Mouse (Mus musculus) bone marrow, adult 2 months (tissue): ENCODE results near the gene Fer1l4.

ENCODE experiments used
- CTCF ChIP-seq: fragments of 200-500 bp; IDR thresholded peaks from 2 replicates; pipeline ENCODE4 v1.5.1; 2011; ENCODE audit warnings: low read length, control low read depth; ENCODE audit not compliant: control insufficient read depth, insufficient read depth
- POLR2A ChIP-seq: fragments of 200-500 bp; IDR thresholded peaks from 2 replicates; pipeline ENCODE4 v1.6.1; 2011; ENCODE audit warnings: low read depth, mild to moderate bottlenecking, control low read depth, low read length, borderline replicate concordance; ENCODE audit not compliant: control insufficient read depth

DNA sequence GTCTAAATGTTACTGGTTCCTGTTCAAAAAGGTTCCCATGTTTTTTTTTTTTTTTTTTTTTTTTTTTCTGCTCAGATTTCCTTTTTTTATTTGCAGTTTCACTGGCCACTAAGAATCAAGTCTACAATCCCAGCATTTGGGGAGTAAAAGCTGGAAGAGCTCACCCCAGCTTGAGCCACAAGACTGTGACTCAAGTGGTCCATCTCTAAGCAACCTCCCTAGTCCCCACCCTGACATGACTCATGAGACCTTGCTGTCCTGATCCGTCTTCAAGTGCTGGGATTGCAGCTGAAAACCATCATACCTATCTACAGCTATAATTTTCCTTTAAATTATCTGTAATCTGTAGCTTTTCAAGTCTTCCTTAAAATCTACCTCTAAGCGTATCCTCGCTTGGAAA is 31.8 kb upstream of the Fer1l4 start:
- TF ChIP-seq POLR2A = no peak
- TF ChIP-seq CTCF = no peak
